Mouse (Mus musculus): ENCODE measurements around the gene Ucp3.

DNA sequence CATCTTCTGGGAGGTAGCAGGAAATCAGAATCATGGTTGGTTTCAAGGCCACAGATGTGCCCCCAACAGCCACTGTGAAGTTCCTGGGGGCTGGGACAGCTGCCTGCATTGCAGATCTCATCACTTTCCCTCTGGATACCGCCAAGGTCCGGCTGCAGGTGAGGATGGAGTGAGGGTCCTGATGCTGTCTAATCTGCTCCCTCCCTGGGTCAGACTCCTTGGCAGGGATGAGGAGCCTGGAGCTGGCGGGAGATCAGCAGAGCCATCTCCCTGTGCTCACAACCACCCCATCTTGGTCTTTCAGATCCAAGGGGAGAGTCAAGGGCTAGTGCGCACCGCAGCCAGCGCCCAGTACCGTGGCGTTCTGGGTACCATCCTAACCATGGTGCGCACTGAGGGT lies 24.0 kb downstream of the Ucp3 start:
- TF ChIP-seq CTCF (IDR thresholded peaks at IDR 0.05; ENCODE audit: borderline replicate concordance, insufficient read depth, low read length) (no peak), POLR2A (IDR thresholded peaks at IDR 0.05; ENCODE audit: low read depth, low read length) (no peak)
